Mouse (Mus musculus): Measurements from ENCODE around the gene Nfatc3. TPM values are rescaled to one million over a fixed set of nuclear protein-coding genes. Genes with fewer than 3 reads are reported as not detected.

Nfatc3 gene
- polyA plus RNA-seq, 1 experiment = 25.5 TPM

- TF ChIP-seq GATA1 (IDR thresholded peaks at IDR 0.05; ENCODE audit: low read length) = no peak
These were observed 114.9 kb downstream of the Nfatc3 start for GRCm38 (mm10) chr8:106173566-106173965.

GRCm38 (mm10) chr8:106176891-106177290 is 118.3 kb downstream of the Nfatc3 start:
- no peak for TF ChIP-seq GATA1 (IDR thresholded peaks at IDR 0.05; ENCODE audit: low read length)

GRCm38 (mm10) chr8:106177594-106177993 is 119.0 kb downstream of the Nfatc3 start:
- no peak for TF ChIP-seq GATA1 (IDR thresholded peaks at IDR 0.05; ENCODE audit: low read length)

GRCm38 (mm10) chr8:106178428-106178827 is 119.8 kb downstream of the Nfatc3 start:
- no peak for TF ChIP-seq GATA1 (IDR thresholded peaks at IDR 0.05; ENCODE audit: low read length)

Other genes with a start within 250 kb of the Nfatc3 start
- gene Ranbp10, start 231.5 kb upstream of the Nfatc3 start, polyA plus RNA-seq (2012) = 23.9 and 32.1 TPM in 2 replicates
- gene Tsnaxip1, start 231.1 kb upstream of the Nfatc3 start, polyA plus RNA-seq (2012) = not detected in 2 replicates
- 15.8 and 16.9 TPM in 2 replicates for gene Cenpt, start 205.6 kb upstream of the Nfatc3 start, polyA plus RNA-seq (2012)
- gene Thap11, start 203.7 kb upstream of the Nfatc3 start, polyA plus RNA-seq (2012) = 35.4 and 41.5 TPM in 2 replicates
- 239 and 337 TPM in 2 replicates for gene Nutf2, start 198.3 kb upstream of the Nfatc3 start, polyA plus RNA-seq (2012)
- 20.8 and 27.6 TPM in 2 replicates for gene Edc4, start 178.0 kb upstream of the Nfatc3 start, polyA plus RNA-seq (2012)
- gene Nrn1l, start 165.3 kb upstream of the Nfatc3 start, polyA plus RNA-seq (2012) = 1.8 and 2.4 TPM in 2 replicates
- gene Pskh1, start 158.4 kb upstream of the Nfatc3 start, polyA plus RNA-seq (2012) = 13.6 and 26.7 TPM in 2 replicates
- gene Ctrl, start 125.0 kb upstream of the Nfatc3 start, polyA plus RNA-seq (2012) = 0.46 TPM in 1 of 2 replicates, not detected in the other
- 183 and 226 TPM in 2 replicates for gene Psmb10, start 120.4 kb upstream of the Nfatc3 start, polyA plus RNA-seq (2012)
- gene Lcat, start 115.5 kb upstream of the Nfatc3 start, polyA plus RNA-seq (2012) = 0.31 and 0.39 TPM in 2 replicates
- 14.1 and 17.6 TPM in 2 replicates for gene Slc12a4, start 92.7 kb upstream of the Nfatc3 start, polyA plus RNA-seq (2012)
- not detected in 2 replicates for gene Dpep3, start 79.4 kb upstream of the Nfatc3 start, polyA plus RNA-seq (2012)
- 3.9 TPM in 2 replicates for gene Dus2, start 67.5 kb upstream of the Nfatc3 start, polyA plus RNA-seq (2012)
- not detected in 2 replicates for gene Dpep2nb, start 52.9 kb upstream of the Nfatc3 start, polyA plus RNA-seq (2012)
- 28.3 and 32.4 TPM in 2 replicates for gene Ddx28, start 47.0 kb upstream of the Nfatc3 start, polyA plus RNA-seq (2012)
- not detected in 2 replicates for gene Esrp2, start 78.1 kb downstream of the Nfatc3 start, polyA plus RNA-seq (2012)
- gene Pla2g15, start 91.6 kb downstream of the Nfatc3 start, polyA plus RNA-seq (2012) = 0.75 and 0.85 TPM in 2 replicates
- 3.1 and 3.7 TPM in 2 replicates for gene Slc7a6, start 110.0 kb downstream of the Nfatc3 start, polyA plus RNA-seq (2012)
- 28.9 and 34.4 TPM in 2 replicates for gene Slc7a6os, start 152.1 kb downstream of the Nfatc3 start, polyA plus RNA-seq (2012)
- gene Prmt7, start 152.1 kb downstream of the Nfatc3 start, polyA plus RNA-seq (2012) = 16.6 and 75.2 TPM in 2 replicates